Mouse (Mus musculus): ENCODE measurements at regions not wholly inside any gene's neighbourhood (a gene's known extent, or its start where the extent isn't known, plus 50 kb on each side); places are given as distances from the start of the nearest gene placed in this dataset.

- Histone ChIP-seq H3K4me2 (peak overlapping the region; percentile 52), H3K9me3 (no peaks in the 10 kb centered on the region), H3K4me1 (peaks cover 23% of the 10 kb centered on the region), H3K27ac (replicated peaks) (no peak overlapping the region), H3K9ac (peak overlapping the region; percentile 47; the same call in 1 of the 2 replicates), H3K36me3 (no peaks in the 10 kb centered on the region), H3K27me3 (replicated peaks) (peaks cover 5% of the 10 kb centered on the region; the same call in 1 of the 2 replicates), H3K4me3 (peak overlapping the region; percentile 20)
- WGBS, result 29% methylated on average over 11 of the region's 11 CpGs
- no peak for ATAC-seq (ENCODE audit: extremely low read depth, insufficient number of reproducible peaks, low FRiP score, low TSS enrichment)
Measured at GRCm38 (mm10) chr14:24081911-24082558, 67.7 kb upstream of the Kcnma1 start.

DNA sequence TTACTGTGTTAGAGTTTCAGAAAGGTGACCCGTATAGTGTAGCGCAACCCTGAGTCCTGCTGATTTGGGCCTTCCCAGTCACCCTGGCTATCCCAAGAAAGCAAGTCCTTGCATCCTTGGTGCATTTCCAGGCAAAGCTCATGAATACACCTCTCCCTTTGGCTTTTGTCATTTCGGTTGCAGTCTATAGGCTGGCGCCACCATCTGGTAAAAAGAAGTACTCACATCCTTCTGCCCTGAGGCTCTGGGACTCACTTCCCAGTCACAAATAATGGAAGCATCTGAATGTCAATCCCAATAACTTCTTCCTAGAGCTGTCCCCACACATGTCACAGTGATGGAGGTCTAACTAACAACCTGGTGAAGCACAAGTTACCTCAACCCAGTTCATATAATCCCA lies 54.4 kb upstream of the Kcnma1 start:
- Histone ChIP-seq H3K9ac (no peak overlapping the region), H3K4me3 (no peak overlapping the region), H3K36me3 (no peaks in the 10 kb centered on the region), H3K27ac (replicated peaks) (no peak overlapping the region), H3K4me1 (0 out of 2 replicates have a peak, but pooled peaks cover 4% of the 10 kb centered on the region), H3K27me3 (replicated peaks) (peaks cover 2% of the 10 kb centered on the region; the same call in 1 of the 2 replicates), H3K9me3 (no peaks in the 10 kb centered on the region), H3K4me2 (no peak overlapping the region)
- 62% methylated on average over 4 of the region's 4 CpGs for WGBS
- no peak for ATAC-seq (ENCODE audit: extremely low read depth, insufficient number of reproducible peaks, low FRiP score, low TSS enrichment)

DNA sequence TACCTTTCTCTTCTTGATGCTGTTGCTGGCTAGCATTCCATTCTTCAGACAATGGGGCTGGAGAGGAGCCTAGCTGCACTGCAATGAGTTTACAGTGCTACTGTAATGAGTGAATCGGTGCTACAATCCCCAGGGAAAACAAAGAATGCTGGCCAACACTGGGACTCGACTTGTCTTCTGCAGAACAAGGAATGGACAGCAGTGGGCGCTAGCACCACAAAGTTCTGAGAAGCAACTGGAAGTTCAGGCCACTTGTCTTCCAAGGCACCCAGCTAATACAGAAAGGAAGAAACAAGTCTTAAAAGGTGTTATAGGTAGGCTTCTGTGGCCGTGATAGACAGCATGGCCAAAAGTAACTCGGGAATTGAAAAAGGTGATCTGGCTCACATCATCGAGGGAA lies 53.4 kb upstream of the Kcnma1 start:
- Histone ChIP-seq H3K4me3 (no peak overlapping the region), H3K27me3 (replicated peaks) (peaks cover 2% of the 10 kb centered on the region; the same call in 1 of the 2 replicates), H3K4me1 (0 out of 2 replicates have a peak, but pooled peaks cover 4% of the 10 kb centered on the region), H3K9ac (no peak overlapping the region), H3K27ac (replicated peaks) (no peak overlapping the region), H3K36me3 (no peaks in the 10 kb centered on the region), H3K4me2 (no peak overlapping the region), H3K9me3 (no peaks in the 10 kb centered on the region)
- ATAC-seq (ENCODE audit: extremely low read depth, insufficient number of reproducible peaks, low FRiP score, low TSS enrichment), result no peak
- 33% methylated on average over 6 of the region's 6 CpGs for WGBS

GRCm38 (mm10) chr14:24065231-24065767 lies 51.0 kb upstream of the Kcnma1 start:
- Histone ChIP-seq H3K27ac (replicated peaks) (no peak overlapping the region), H3K4me3 (no peak overlapping the region), H3K36me3 (no peaks in the 10 kb centered on the region), H3K27me3 (replicated peaks) (peaks cover 7% of the 10 kb centered on the region; the same call in 1 of the 2 replicates), H3K4me1 (no peaks in the 10 kb centered on the region), H3K9ac (no peak overlapping the region), H3K4me2 (no peak overlapping the region), H3K9me3 (no peaks in the 10 kb centered on the region)
- ATAC-seq (ENCODE audit: extremely low read depth, insufficient number of reproducible peaks, low FRiP score, low TSS enrichment), result no peak
- WGBS, result 74% methylated on average over 4 of the region's 4 CpGs

All from heart, embryonic 13.5 days (tissue).